Mouse (Mus musculus) bone marrow macrophage, adult 2 months (primary cell): ENCODE results near the gene Hmgb1.
"Not testable (repeated sequence)": the region's sequence is repeated elsewhere in the genome, so short reads cannot be mapped to it uniquely, and the experiment has no call there.

Experiments used
- CTCF ChIP-seq: IDR thresholded peaks from 2 replicates; pipeline ENCODE4 v1.5.1; 2012; ENCODE audit warnings: low read depth, mild to moderate bottlenecking, low read length, moderate library complexity
- POLR2A ChIP-seq: IDR thresholded peaks from 2 replicates; pipeline ENCODE4 v1.6.1; 2012; ENCODE audit warnings: mild to moderate bottlenecking, low read depth, low read length, borderline replicate concordance

DNA sequence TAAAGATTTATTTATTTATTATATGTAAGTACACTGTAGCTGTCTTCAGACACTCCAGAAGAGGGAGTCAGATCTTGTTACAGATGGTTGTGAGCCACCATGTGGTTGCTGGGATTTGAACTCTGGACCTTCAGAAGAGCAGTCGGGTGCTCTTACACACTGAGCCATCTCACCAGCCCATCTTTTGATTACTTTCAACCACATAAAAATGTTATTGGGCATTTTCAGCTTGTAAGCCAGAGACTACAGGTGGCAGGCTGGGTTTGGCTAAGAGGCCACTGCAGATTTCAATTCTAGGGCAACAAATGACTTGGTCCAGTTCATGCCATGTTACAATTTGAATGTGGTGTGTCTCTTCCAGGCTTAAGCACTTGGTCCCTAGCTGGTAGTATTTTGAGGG is 43.1 kb downstream of the Hmgb1 start:
- TF ChIP-seq CTCF, POLR2A: not testable (repeated sequence)
